Mouse (Mus musculus) cortical plate, adult 2 months (tissue): ENCODE results near the gene Ddx52. TPM values are rescaled to one million over a fixed set of nuclear protein-coding genes. Genes with fewer than 3 reads are reported as not detected.

Experiments used
- H3K27ac ChIP-seq: fragments of 200-500 bp; 2 replicates; pipeline ENCODE4 v1.5.1; 2012; ENCODE audit warnings: low read length, control low read depth, inconsistent platforms; ENCODE audit not compliant: insufficient read depth
- H3K4me1 ChIP-seq: fragments of 200-500 bp; 2 replicates; pipeline ENCODE4 v1.6.1; 2011; ENCODE audit warnings: low read length; ENCODE audit not compliant: control insufficient read depth, insufficient read depth
- H3K4me3 ChIP-seq: fragments of 200-500 bp; 2 replicates; pipeline ENCODE4 v1.5.1; 2011; ENCODE audit warnings: mild to moderate bottlenecking, low read length, control low read depth; ENCODE audit not compliant: insufficient read depth
- CTCF ChIP-seq: fragments of 200-500 bp; IDR thresholded peaks from 2 replicates; pipeline ENCODE4 v1.5.1; 2011; ENCODE audit warnings: mild to moderate bottlenecking, control low read depth, low read length; ENCODE audit not compliant: insufficient read depth; ENCODE audit errors: extremely low read depth
- POLR2A ChIP-seq: fragments of 200-500 bp; IDR thresholded peaks from 2 replicates; pipeline ENCODE4 v1.6.1; 2011; ENCODE audit warnings: mild to moderate bottlenecking, low read length, control low read depth; ENCODE audit not compliant: insufficient read depth; ENCODE audit errors: extremely low read depth
- polyA plus RNA-seq: library from polyadenylated mRNA; depleted of rRNA; stranded (reverse); fragments of >200 nt; gene quantifications from 2 replicates; pipeline ENCODE4 v1.2.3, GENCODE M21; 2012; rRNA removed

The Ddx52 gene
- 12.3 and 13.5 TPM in 2 replicates for polyA plus RNA-seq

GRCm38 (mm10) chr11:83941950-83942840, at the start of gene Ddx52:
Gene Ddx52 (plus strand): TSS chr11:83942062.
- no peak within 1 kb of the TSS for H3K27ac ChIP-seq
- H3K4me1 ChIP-seq: no peaks in the 10 kb centered on the region; the same call in 1 of the 2 replicates
- peak; percentile 74 for TF ChIP-seq POLR2A
- TF ChIP-seq CTCF: no peak
- H3K4me3 ChIP-seq: peak within 1 kb of the TSS; percentile 21

- Histone ChIP-seq H3K4me3 (no peak overlapping the region), H3K27ac (no peak overlapping the region), H3K4me1 (no peaks in the 10 kb centered on the region)
- TF ChIP-seq CTCF: no peak
- TF ChIP-seq POLR2A: no peak
Observed at GRCm38 (mm10) chr11:83893325-83893724, 48.5 kb upstream of the Ddx52 start.

- no peaks in the 10 kb centered on the region for H3K4me1 ChIP-seq
- TF ChIP-seq POLR2A (no peak), CTCF (no peak)
- no peak overlapping the region for H3K27ac ChIP-seq
- H3K4me3 ChIP-seq: no peak overlapping the region
Observed at GRCm38 (mm10) chr11:83896430-83897410, 45.1 kb upstream of the Ddx52 start.

- Histone ChIP-seq H3K27ac (no peak overlapping the region), H3K4me1 (no peaks in the 10 kb centered on the region), H3K4me3 (no peak overlapping the region)
- no peak for TF ChIP-seq POLR2A
- TF ChIP-seq CTCF: no peak
Observed at GRCm38 (mm10) chr11:83897569-83897968, 44.3 kb upstream of the Ddx52 start.

GRCm38 (mm10) chr11:83902812-83903211, 39.0 kb upstream of the Ddx52 start:
- no peaks in the 10 kb centered on the region for H3K4me1 ChIP-seq
- no peak overlapping the region for H3K27ac ChIP-seq
- TF ChIP-seq POLR2A: no peak
- no peak for TF ChIP-seq CTCF
- no peak overlapping the region for H3K4me3 ChIP-seq

- H3K4me1 ChIP-seq: no peaks in the 10 kb centered on the region
- TF ChIP-seq CTCF (no peak), POLR2A (no peak)
- H3K4me3 ChIP-seq: no peak overlapping the region
- H3K27ac ChIP-seq: no peak overlapping the region
Observed at GRCm38 (mm10) chr11:83905756-83906155, 36.1 kb upstream of the Ddx52 start.

GRCm38 (mm10) chr11:83908376-83908775, 33.5 kb upstream of the Ddx52 start:
- Histone ChIP-seq H3K27ac (no peak overlapping the region), H3K4me1 (no peaks in the 10 kb centered on the region), H3K4me3 (no peak overlapping the region)
- TF ChIP-seq POLR2A (no peak), CTCF (no peak)

GRCm38 (mm10) chr11:83913824-83914311, 28.0 kb upstream of the Ddx52 start:
- Histone ChIP-seq H3K27ac (no peak overlapping the region), H3K4me1 (no peaks in the 10 kb centered on the region), H3K4me3 (no peak overlapping the region)
- no peak for TF ChIP-seq CTCF
- TF ChIP-seq POLR2A: no peak

- TF ChIP-seq POLR2A (no peak), CTCF (no peak)
Observed at GRCm38 (mm10) chr11:83914501-83914900, 27.4 kb upstream of the Ddx52 start.

More at GRCm38 (mm10) chr11:83914501-83914900, 27.4 kb upstream of the Ddx52 start:
- no peaks in the 10 kb centered on the region for H3K4me1 ChIP-seq
- H3K4me3 ChIP-seq: no peak overlapping the region
- H3K27ac ChIP-seq: no peak overlapping the region
